Mouse (Mus musculus): ENCODE measurements around the gene Tdp2. TPM values are rescaled to one million over a fixed set of nuclear protein-coding genes. Genes with fewer than 3 reads are reported as not detected.

Tdp2 gene
- total and polyA plus RNA-seq, 3 experiments: 33.1 to 45.3 TPM; not detected in 1

DNA sequence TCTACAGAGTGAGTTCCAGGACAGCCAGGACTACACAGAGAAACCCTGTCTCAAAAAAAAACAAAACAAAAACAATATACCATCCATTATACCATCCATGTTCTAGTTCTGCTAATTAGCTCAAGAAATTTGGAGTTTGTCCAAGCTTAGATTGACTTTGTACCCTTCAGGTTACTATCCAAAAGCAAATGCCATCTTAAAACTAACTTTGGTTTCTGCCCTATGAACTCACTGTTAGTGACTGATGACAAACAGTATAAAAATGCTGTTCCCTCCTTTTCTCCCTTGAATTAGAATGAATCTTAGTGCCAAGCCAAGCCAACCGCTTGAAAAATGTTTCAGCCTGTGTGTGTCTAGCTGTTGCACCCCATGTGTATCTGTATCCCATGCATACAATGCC is 16.9 kb upstream of the Tdp2 start:
- Histone ChIP-seq H3K9ac (ENCODE audit: control insufficient read depth, low read depth, low read length, poor library complexity, severe bottlenecking) (no peak overlapping the region), H3K27me3 (ENCODE audit: control insufficient read depth in 1 of 2, insufficient read depth in 2 of 2, low read length in 2 of 2) (no peaks in the 10 kb centered on the region), H3K9me3 (replicated peaks; ENCODE audit: insufficient read depth, low read length) (no peaks in the 10 kb centered on the region), H3K4me3 (ENCODE audit: control insufficient read depth in 1 of 2, insufficient read depth in 1 of 2, low read depth in 2 of 2, low read length in 2 of 2) (no peak overlapping the region), H3K4me1 (ENCODE audit: control insufficient read depth in 1 of 2, insufficient read depth in 2 of 2, low read length in 2 of 2) (no peaks in the 10 kb centered on the region), H3K79me2 (ENCODE audit: control insufficient read depth, insufficient read depth, low read length, poor library complexity) (no peaks in the 10 kb centered on the region), H3K36me3 (ENCODE audit: control insufficient read depth in 1 of 2, insufficient read depth in 2 of 2, low read length in 2 of 2) (peaks cover 0 to 27% of the 10 kb centered on the region in 2 experiments; a peak in 3 of 4 replicates), H3K27ac (ENCODE audit: control insufficient read depth, low read depth, low read length) (no peak overlapping the region)
- peak; percentile 46; the same call in 1 of the 2 replicates for TF ChIP-seq POLR2AphosphoS2 (IDR thresholded peaks at IDR 0.05; ENCODE audit: low read length)
- TF ChIP-seq E2F4 (IDR thresholded peaks at IDR 0.05; ENCODE audit: borderline replicate concordance, low read depth, low read length): no peak
- no peak for TF ChIP-seq RCOR1 (IDR thresholded peaks at IDR 0.05; ENCODE audit: low read depth, low read length)
- DNase-seq (ENCODE audit: low read depth, low spot score): no peak

DNA sequence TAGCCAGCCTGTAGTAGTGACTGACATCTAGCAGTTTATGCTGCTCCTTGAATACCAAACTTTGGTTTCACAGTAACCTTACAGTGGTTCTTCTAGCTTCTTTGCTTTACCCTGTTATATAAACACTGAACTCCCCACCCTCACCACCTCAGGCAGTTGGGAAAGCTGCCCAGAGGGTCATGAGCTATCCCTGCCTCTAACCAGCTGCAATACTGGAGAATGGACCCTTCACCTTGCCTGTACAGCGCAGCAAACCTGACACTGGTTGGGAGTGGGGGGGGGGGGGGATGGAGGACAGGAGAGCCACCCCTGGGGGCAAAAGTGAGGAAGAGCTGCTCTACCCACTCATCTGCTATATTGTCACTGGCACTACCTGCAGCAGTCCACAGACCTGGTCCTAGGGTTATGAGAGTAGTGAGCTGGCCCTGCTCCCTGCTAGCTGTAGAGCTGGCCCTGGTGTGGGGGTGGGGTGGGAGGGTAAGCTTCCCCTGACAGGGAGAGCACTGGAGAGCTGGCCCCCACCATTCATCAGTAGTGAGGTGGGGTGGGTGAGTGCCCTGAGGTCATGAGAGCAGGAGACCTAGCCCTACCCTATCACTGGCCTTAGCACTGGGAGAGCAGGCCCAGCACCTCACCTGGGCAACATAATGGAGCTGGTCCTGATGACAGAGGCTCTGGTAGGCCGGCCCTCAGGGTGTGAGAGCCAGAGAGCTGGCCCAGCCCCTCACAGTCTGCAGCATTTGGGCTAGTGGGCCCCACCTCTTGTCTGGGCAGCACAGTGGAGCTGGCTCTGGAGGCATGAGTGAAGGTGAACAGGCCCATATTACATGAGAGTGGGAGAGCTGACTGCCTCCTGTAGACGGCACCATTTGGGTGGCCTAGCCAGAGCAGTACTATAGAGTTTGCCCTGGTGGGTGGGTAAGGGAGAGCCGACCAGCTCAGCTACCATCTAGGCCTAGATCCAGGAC is 15.1 kb upstream of the Tdp2 start:
- TF ChIP-seq ZC3H11A (IDR thresholded peaks at IDR 0.05; ENCODE audit: low read depth, low read length): no peak
- no peak for TF ChIP-seq MYB (IDR thresholded peaks at IDR 0.05; ENCODE audit: low read depth, low read length)
- peak; percentile 96 for TF ChIP-seq POLR2AphosphoS2 (IDR thresholded peaks at IDR 0.05; ENCODE audit: low read length)
- no peak for TF ChIP-seq MAFK (IDR thresholded peaks at IDR 0.05; ENCODE audit: borderline replicate concordance, low read depth, low read length)
- TF ChIP-seq CTCF (IDR thresholded peaks at IDR 0.05 in 2 of 3, conservative IDR thresholded peaks at IDR 0.05 in 1 of 3; ENCODE audit: control insufficient read depth in 1 of 3, insufficient read depth in 1 of 3, low read depth in 2 of 3, low read length in 3 of 3, poor library complexity in 1 of 3, severe bottlenecking in 1 of 3): no peak
- TF ChIP-seq RCOR1 (IDR thresholded peaks at IDR 0.05; ENCODE audit: low read depth, low read length): no peak
- TF ChIP-seq TCF12 (IDR thresholded peaks at IDR 0.05; ENCODE audit: low read depth, low read length): no peak
- TF ChIP-seq ZMIZ1 (IDR thresholded peaks at IDR 0.05; ENCODE audit: low read depth, low read length): no peak
- TF ChIP-seq ZNF384 (IDR thresholded peaks at IDR 0.05; ENCODE audit: low read depth, low read length): no peak
- TF ChIP-seq MEF2A (IDR thresholded peaks at IDR 0.05; ENCODE audit: extremely low read depth, insufficient replicate concordance, low read depth, low read length, poor library complexity, severe bottlenecking): no peak
- peak in 1 of 2 experiments; percentile 45; a peak in 1 of 4 replicates for TF ChIP-seq POLR2A (IDR thresholded peaks at IDR 0.05; ENCODE audit: control insufficient read depth in 1 of 2, insufficient read depth in 1 of 2, low read depth in 1 of 2, low read length in 2 of 2, poor library complexity in 1 of 2)
- TF ChIP-seq POLR2AphosphoS5 (IDR thresholded peaks at IDR 0.05; ENCODE audit: borderline replicate concordance, low read depth, low read length): no peak
- TF ChIP-seq BHLHE40 (IDR thresholded peaks at IDR 0.05; ENCODE audit: borderline replicate concordance, low read depth, low read length): no peak
- TF ChIP-seq GATA1 (IDR thresholded peaks at IDR 0.05; ENCODE audit: low read depth, low read length): no peak
- no peak for TF ChIP-seq HCFC1 (IDR thresholded peaks at IDR 0.05; ENCODE audit: low read depth, low read length)
- TF ChIP-seq UBTF (IDR thresholded peaks at IDR 0.05; ENCODE audit: borderline replicate concordance, insufficient read depth, low read depth, low read length): no peak
- no peak for TF ChIP-seq SIN3A (IDR thresholded peaks at IDR 0.05; ENCODE audit: low read length)
- TF ChIP-seq MAZ (IDR thresholded peaks at IDR 0.05; ENCODE audit: low read depth, low read length): no peak
- Histone ChIP-seq H3K27ac (ENCODE audit: control insufficient read depth, low read depth, low read length) (no peak overlapping the region), H3K27me3 (ENCODE audit: control insufficient read depth in 1 of 2, insufficient read depth in 2 of 2, low read length in 2 of 2) (no peaks in the 10 kb centered on the region), H3K79me2 (ENCODE audit: control insufficient read depth, insufficient read depth, low read length, poor library complexity) (no peaks in the 10 kb centered on the region), H3K4me3 (ENCODE audit: control insufficient read depth in 1 of 2, insufficient read depth in 1 of 2, low read depth in 2 of 2, low read length in 2 of 2) (no peak overlapping the region), H3K4me1 (ENCODE audit: control insufficient read depth in 1 of 2, insufficient read depth in 2 of 2, low read length in 2 of 2) (no peaks in the 10 kb centered on the region), H3K9ac (ENCODE audit: control insufficient read depth, low read depth, low read length, poor library complexity, severe bottlenecking) (no peak overlapping the region), H3K9me3 (replicated peaks; ENCODE audit: insufficient read depth, low read length) (no peaks in the 10 kb centered on the region), H3K36me3 (ENCODE audit: control insufficient read depth in 1 of 2, insufficient read depth in 2 of 2, low read length in 2 of 2) (peaks cover 0 to 16% of the 10 kb centered on the region in 2 experiments; a peak in 3 of 4 replicates)
- DNase-seq (ENCODE audit: low read depth, low spot score): peak; percentile 42
